Mouse (Mus musculus) testis, adult 2 months (tissue): Measurements from ENCODE around the gene Rab34.

Experiments
- CTCF ChIP-seq: fragments of 200-500 bp; IDR thresholded peaks from 2 replicates; pipeline ENCODE4 v1.5.1; 2012; ENCODE audit warnings: low read depth, mild to moderate bottlenecking, inconsistent platforms, low read length, moderate library complexity; ENCODE audit not compliant: control insufficient read depth, insufficient read depth, insufficient replicate concordance
- POLR2A ChIP-seq: fragments of 200-500 bp; IDR thresholded peaks from 2 replicates; pipeline ENCODE4 v1.6.1; 2012; ENCODE audit warnings: low read depth, mild to moderate bottlenecking, inconsistent platforms, low read length, moderate library complexity; ENCODE audit not compliant: control insufficient read depth

DNA sequence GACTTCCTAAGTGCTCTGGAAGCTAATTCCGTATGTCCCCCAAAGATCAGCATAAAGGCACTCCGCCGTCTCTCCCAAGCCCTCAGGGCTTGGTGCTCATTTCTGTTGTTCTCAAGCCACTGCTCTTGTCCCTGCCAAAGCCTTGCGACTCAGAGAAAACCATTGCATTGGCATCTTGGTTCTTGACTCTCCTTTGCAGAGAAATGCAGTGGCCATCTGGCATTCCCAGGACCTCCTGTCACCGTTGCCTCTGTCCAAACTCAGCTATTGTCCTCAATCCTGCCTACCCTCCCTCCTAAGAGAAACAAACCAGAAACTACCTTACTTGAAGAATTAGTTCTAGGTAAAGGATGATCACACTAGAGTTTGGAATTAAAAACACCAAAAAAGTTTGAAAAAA lies 32.6 kb upstream of the Rab34 start:
- TF ChIP-seq CTCF (no peak), POLR2A (no peak)
